Mouse (Mus musculus) embryo, embryonic 11 days (tissue): ENCODE measurements at regions not wholly inside any gene's neighbourhood (a gene's known extent, or its start where the extent isn't known, plus 50 kb on each side); places are given as distances from the start of the nearest gene placed in this dataset.
A peak's percentile ranks its signal among the peaks of the same experiment; 100 is the strongest.
"Not testable (repeated sequence)": the region's sequence is repeated elsewhere in the genome, so short reads cannot be mapped to it uniquely, and the experiment has no call there.

Experiments
- DNase-seq: peaks from one replicate; pipeline ENCODE4 v3.0.0-alpha.2; 2015

- DNase-seq = peak; percentile 34
These were observed 125.8 kb upstream of the Intu start for GRCm38 (mm10) chr3:40405095-40405948.

GRCm38 (mm10) chr3:40405949-40406236 is 125.2 kb upstream of the Intu start:
- DNase-seq = no peak

GRCm38 (mm10) chr3:40408921-40409488 is 122.1 kb upstream of the Intu start:
- peak; percentile 63 for DNase-seq

GRCm38 (mm10) chr3:40410749-40411310 is 120.3 kb upstream of the Intu start:
- DNase-seq = no peak

GRCm38 (mm10) chr3:40425183-40425844 is 105.8 kb upstream of the Intu start:
- DNase-seq = not testable (repeated sequence)

GRCm38 (mm10) chr3:40426070-40426469 is 105.0 kb upstream of the Intu start:
- no peak for DNase-seq

GRCm38 (mm10) chr3:40428021-40428420 is 103.1 kb upstream of the Intu start:
- DNase-seq = no peak

GRCm38 (mm10) chr3:40438251-40438650 is 92.8 kb upstream of the Intu start:
- DNase-seq = no peak

GRCm38 (mm10) chr3:40441092-40442036 is 89.7 kb upstream of the Intu start:
- peak; percentile 39 for DNase-seq

GRCm38 (mm10) chr3:40443788-40444595 is 87.1 kb upstream of the Intu start:
- DNase-seq = peak; percentile 87

- DNase-seq = no peak
These were observed 78.1 kb upstream of the Intu start for GRCm38 (mm10) chr3:40452958-40453357.

GRCm38 (mm10) chr3:40453552-40453951 is 77.5 kb upstream of the Intu start:
- peak; percentile 40 for DNase-seq

GRCm38 (mm10) chr3:40456070-40456469 is 75.0 kb upstream of the Intu start:
- no peak for DNase-seq

- peak; percentile 29 for DNase-seq
These were observed 72.6 kb upstream of the Intu start for GRCm38 (mm10) chr3:40458490-40458889.

- no peak for DNase-seq
These were observed 67.6 kb upstream of the Intu start for GRCm38 (mm10) chr3:40463446-40463845.

GRCm38 (mm10) chr3:40470101-40470500 is 61.0 kb upstream of the Intu start:
- DNase-seq = peak; percentile 41

GRCm38 (mm10) chr3:40472766-40473165 is 58.3 kb upstream of the Intu start:
- DNase-seq = no peak

- DNase-seq = peak; percentile 28
These were observed 50.7 kb upstream of the Intu start for GRCm38 (mm10) chr3:40480258-40480951.
